Mouse (Mus musculus): Measurements from ENCODE around the gene Try4. TPM values are rescaled to one million over a fixed set of nuclear protein-coding genes. Genes with fewer than 3 reads are reported as not detected.
"Not testable (repeated sequence)": the region's sequence is repeated elsewhere in the genome, so short reads cannot be mapped to it uniquely, and the experiment has no call there.

Gene Try4
- polyA plus RNA-seq (2012; rRNA removed): 0.19 TPM in 1 of 2 replicates, not detected in the other

- no peak for DNase-seq (ENCODE audit: extremely low spot score in 1 of 2, low spot score in 1 of 2)
Observed at GRCm38 (mm10) chr6:41301969-41302368, at the start of gene Try4. Gene Try4 (plus strand): TSS chr6:41302269.

GRCm38 (mm10) chr6:41253314-41253713 lies 48.8 kb upstream of the Try4 start:
- not testable (repeated sequence) for DNase-seq (ENCODE audit: extremely low spot score in 1 of 2, low spot score in 1 of 2)

- no peak for DNase-seq (ENCODE audit: extremely low spot score in 1 of 2, low spot score in 1 of 2)
Observed at GRCm38 (mm10) chr6:41256424-41256823, 45.6 kb upstream of the Try4 start.

- DNase-seq (ENCODE audit: extremely low spot score in 1 of 2, low spot score in 1 of 2): no peak
Observed at GRCm38 (mm10) chr6:41257432-41257831, 44.6 kb upstream of the Try4 start.

GRCm38 (mm10) chr6:41262796-41263195 lies 39.3 kb upstream of the Try4 start:
- DNase-seq (ENCODE audit: extremely low spot score in 1 of 2, low spot score in 1 of 2): peak in 1 of 2 experiments; percentile 22

GRCm38 (mm10) chr6:41266140-41266539 lies 35.9 kb upstream of the Try4 start:
- peak; percentile 14 to 38 for DNase-seq (ENCODE audit: extremely low spot score in 1 of 2, low spot score in 1 of 2)

- DNase-seq (ENCODE audit: extremely low spot score in 1 of 2, low spot score in 1 of 2): no peak
Observed at GRCm38 (mm10) chr6:41298255-41298654, 3.8 kb upstream of the Try4 start.

- DNase-seq (ENCODE audit: extremely low spot score in 1 of 2, low spot score in 1 of 2): not testable (repeated sequence)
Observed at GRCm38 (mm10) chr6:41316741-41317140, 14.7 kb downstream of the Try4 start, which contains the start of gene Try5. Gene Try5 (minus strand): TSS chr6:41316841.

- DNase-seq (ENCODE audit: extremely low spot score in 1 of 2, low spot score in 1 of 2): no peak
Observed at GRCm38 (mm10) chr6:41353932-41354331, 51.9 kb downstream of the Try4 start, which contains the start of gene Try10. Gene Try10 (plus strand): TSS chr6:41354105.

Other genes with a start within 250 kb of the Try4 start
- not detected in 2 replicates for gene Try5, start 14.6 kb downstream of the Try4 start, polyA plus RNA-seq (2012; rRNA removed)
- gene Try10, start 51.8 kb downstream of the Try4 start, polyA plus RNA-seq (2012; rRNA removed): not detected in 2 replicates
- gene Prss3, start 75.4 kb downstream of the Try4 start, polyA plus RNA-seq (2012; rRNA removed): not detected in 2 replicates
- gene Gm5771, start 90.1 kb downstream of the Try4 start, polyA plus RNA-seq (2012; rRNA removed): not detected in 2 replicates
- gene Gm10334, start 143.9 kb downstream of the Try4 start, polyA plus RNA-seq (2012; rRNA removed): 1.8 and 2.3 TPM in 2 replicates
- gene Prss1, start 156.7 kb downstream of the Try4 start, polyA plus RNA-seq (2012; rRNA removed): not detected in 2 replicates
- 0.16 TPM in 1 of 2 replicates, not detected in the other for gene Prss2, start 219.5 kb downstream of the Try4 start, polyA plus RNA-seq (2012; rRNA removed)

Data from frontal cortex, adult 2 months (tissue).